Mouse (Mus musculus) fat pad, adult 2 months (tissue): ENCODE data around the gene Mrpl12.
A peak's percentile ranks its signal among the peaks of the same experiment; 100 is the strongest.

ENCODE experiments used
- DNase-seq: peaks from one replicate; pipeline ENCODE4 v3.0.0-alpha.2; 2011; ENCODE audit warnings: low read depth, low spot score; ENCODE audit errors: extremely low read depth

Mrpl12 gene

GRCm38 (mm10) chr11:120484265-120484981, at the start of gene Mrpl12:
Gene Mrpl12 (plus strand): TSS chr11:120484613.
- no peak for DNase-seq

GRCm38 (mm10) chr11:120437152-120437856, 47.1 kb upstream of the Mrpl12 start, which contains the start of gene Nploc4:
Gene Nploc4 (minus strand): TSS chr11:120437708.
- no peak for DNase-seq

- DNase-seq = no peak
These were observed 46.5 kb upstream of the Mrpl12 start for GRCm38 (mm10) chr11:120437857-120438385.

- no peak for DNase-seq
These were observed 42.1 kb upstream of the Mrpl12 start, which contains the start of gene Tspan10 for GRCm38 (mm10) chr11:120442344-120442743. Gene Tspan10 (plus strand): TSS chr11:120442644.

GRCm38 (mm10) chr11:120442765-120443280, 41.6 kb upstream of the Mrpl12 start:
- no peak for DNase-seq

- no peak for DNase-seq
These were observed 40.3 kb upstream of the Mrpl12 start for GRCm38 (mm10) chr11:120444106-120444505.

- no peak for DNase-seq
These were observed 38.9 kb upstream of the Mrpl12 start for GRCm38 (mm10) chr11:120445475-120445874.

GRCm38 (mm10) chr11:120447179-120447578, 37.2 kb upstream of the Mrpl12 start:
- no peak for DNase-seq

GRCm38 (mm10) chr11:120452246-120452645, 32.2 kb upstream of the Mrpl12 start:
- no peak for DNase-seq

- no peak for DNase-seq
These were observed 31.1 kb upstream of the Mrpl12 start, which contains the start of gene Pde6g for GRCm38 (mm10) chr11:120453306-120453705. Gene Pde6g (minus strand): TSS chr11:120453500.

- DNase-seq = no peak
These were observed 29.4 kb upstream of the Mrpl12 start for GRCm38 (mm10) chr11:120454965-120455364.

GRCm38 (mm10) chr11:120455413-120455812, 29.0 kb upstream of the Mrpl12 start:
- DNase-seq = no peak

GRCm38 (mm10) chr11:120457370-120457769, 27.0 kb upstream of the Mrpl12 start:
- DNase-seq = no peak

- peak; percentile 23 for DNase-seq
These were observed 26.4 kb upstream of the Mrpl12 start, which contains the start of the genes Oxld1 and Ccdc137 for GRCm38 (mm10) chr11:120457772-120458751. Gene Oxld1 (minus strand): TSS chr11:120458068. Gene Ccdc137 (plus strand): TSS chr11:120458115.

- DNase-seq = no peak
These were observed 25.4 kb upstream of the Mrpl12 start for GRCm38 (mm10) chr11:120458847-120459597.

GRCm38 (mm10) chr11:120463536-120463935, 20.9 kb upstream of the Mrpl12 start:
- DNase-seq = no peak

- DNase-seq = no peak
These were observed 20.0 kb upstream of the Mrpl12 start for GRCm38 (mm10) chr11:120464365-120464764.

GRCm38 (mm10) chr11:120465521-120465920, 18.9 kb upstream of the Mrpl12 start:
- no peak for DNase-seq

- peak; percentile 74 for DNase-seq
These were observed 17.2 kb upstream of the Mrpl12 start, which contains the start of gene Arl16 for GRCm38 (mm10) chr11:120467051-120467735. Gene Arl16 (minus strand): TSS chr11:120467607.
